Mouse (Mus musculus) midbrain, embryonic 11.5 days (tissue): ENCODE data around the gene Cracr2b. TPM values are rescaled to one million over a fixed set of nuclear protein-coding genes. Genes with fewer than 3 reads are reported as not detected.

Experiments used
- ATAC-seq: fragments of 200-750 bp; cut with Nextera tagmentation; 2 replicates; pipeline ENCODE4 v1.8.0; 2017; ENCODE audit warnings: moderate TSS enrichment, moderate library complexity; ENCODE audit not compliant: low FRiP score
- DNase-seq: peaks from one replicate; pipeline ENCODE4 v3.0.0; 2015; ENCODE audit warnings: low spot score; ENCODE audit errors: missing footprints
- H3K27ac ChIP-seq: fragments of 300-500 bp; sonication (generic); 2 replicates; pipeline ENCODE4 v1.5.1; 2014; ENCODE audit warnings: low read depth, low read length
- H3K27me3 ChIP-seq: fragments of 300-500 bp; sonication (generic); 2 replicates; pipeline ENCODE4 v1.6.1; 2014; ENCODE audit warnings: mild to moderate bottlenecking, low read length, moderate library complexity, mixed read lengths; ENCODE audit not compliant: control insufficient read depth, insufficient read depth
- H3K36me3 ChIP-seq: fragments of 300-500 bp; sonication (generic); 2 replicates; pipeline ENCODE4 v1.6.1; 2014; ENCODE audit warnings: mild to moderate bottlenecking, low read length, moderate library complexity, mixed read lengths; ENCODE audit not compliant: control insufficient read depth, insufficient read depth
- H3K4me1 ChIP-seq: fragments of 300-500 bp; sonication (generic); 2 replicates; pipeline ENCODE4 v1.6.1; 2014; ENCODE audit warnings: low read length; ENCODE audit not compliant: control insufficient read depth, insufficient read depth
- H3K4me2 ChIP-seq: fragments of 300-500 bp; sonication (generic); 2 replicates; pipeline ENCODE4 v1.6.1; 2014; ENCODE audit warnings: mild to moderate bottlenecking, moderate library complexity
- H3K4me3 ChIP-seq: fragments of 300-500 bp; sonication (generic); 2 replicates; pipeline ENCODE4 v1.5.1; 2014; ENCODE audit warnings: low read depth, low read length
- H3K9ac ChIP-seq: fragments of 300-500 bp; sonication (generic); 2 replicates; pipeline ENCODE4 v1.6.1; 2014; ENCODE audit warnings: low read length
- H3K9me3 ChIP-seq: fragments of 300-500 bp; sonication (generic); 2 replicates; pipeline ENCODE4 v1.6.1; 2016; ENCODE audit warnings: low read length; ENCODE audit not compliant: control insufficient read depth
- WGBS: fragments of 180-500 bp; shearing (Covaris S2); extraction: QIAGEN DNeasy Blood & Tissue Kit; methylation state at CpG from one replicate; pipeline ENCODE4 v1.1.7; 2014; 5-methylcytosine and 5-hydroxymethylcytosine counted together
- polyA plus RNA-seq: library from polyadenylated mRNA; unstranded; fragments of >200 nt; fragmentation: Nextera tagmentation; extraction: Ambion mirVana; gene quantifications from 2 replicates; pipeline ENCODE4 v1.2.1, GENCODE M21; 2014

The Cracr2b gene
- 2.7 and 5.3 TPM in 2 replicates for polyA plus RNA-seq

DNA sequence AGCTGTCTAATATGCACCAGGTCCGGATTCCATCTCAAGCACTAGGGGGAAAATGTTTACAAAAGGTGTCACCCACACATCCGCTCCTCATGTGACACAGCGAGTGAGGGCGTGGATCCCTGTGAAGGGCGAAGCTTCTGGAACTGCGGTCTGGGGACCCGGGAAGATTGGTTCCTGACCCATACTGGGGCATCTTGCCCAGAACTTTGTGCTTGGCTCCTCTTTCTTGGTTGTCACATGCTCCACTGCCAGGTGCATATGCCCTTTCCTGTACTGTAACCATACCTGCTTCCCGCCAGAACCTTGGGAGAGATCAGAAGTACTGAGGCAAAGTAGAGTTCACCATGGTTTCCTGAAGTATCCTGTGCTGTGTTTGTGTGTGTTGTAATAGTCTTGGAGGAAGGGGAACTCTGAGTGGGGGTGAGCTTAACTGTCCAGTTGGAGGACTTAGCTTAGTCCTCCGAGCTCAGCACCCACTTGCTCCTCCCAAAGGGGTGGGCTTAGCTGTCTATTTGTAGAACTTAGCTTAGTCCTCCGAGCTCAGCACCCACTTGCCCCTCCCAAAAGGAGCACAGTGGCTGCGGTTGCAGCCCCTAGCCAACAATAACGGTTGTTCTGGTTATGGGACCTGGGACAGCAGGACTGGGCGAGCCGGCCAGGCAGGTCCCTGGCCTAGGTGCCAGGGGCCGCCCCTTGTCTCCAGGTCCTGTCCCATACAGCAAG lies at the start of gene Cracr2b:
Cracr2b (plus strand) TSS at position 704 of the 723 bp plus-strand sequence.
- no peaks in the 10 kb centered on the region for H3K9me3 ChIP-seq
- WGBS, result 77% methylated on average over 15 of the region's 15 CpGs
- ATAC-seq, result no peak
- H3K27ac ChIP-seq, result no peak within 1 kb of the TSS
- no peaks in the 10 kb centered on the region for H3K36me3 ChIP-seq
- peak within 1 kb of the TSS; percentile 34; the same call in 1 of the 2 replicates for H3K9ac ChIP-seq
- peak within 1 kb of the TSS; percentile 35 for H3K4me3 ChIP-seq
- H3K27me3 ChIP-seq, result peaks cover 58% of the 10 kb centered on the region
- peaks cover 18% of the 10 kb centered on the region for H3K4me1 ChIP-seq
- no peak for DNase-seq
- H3K4me2 ChIP-seq, result peak within 1 kb of the TSS; percentile 43

DNA sequence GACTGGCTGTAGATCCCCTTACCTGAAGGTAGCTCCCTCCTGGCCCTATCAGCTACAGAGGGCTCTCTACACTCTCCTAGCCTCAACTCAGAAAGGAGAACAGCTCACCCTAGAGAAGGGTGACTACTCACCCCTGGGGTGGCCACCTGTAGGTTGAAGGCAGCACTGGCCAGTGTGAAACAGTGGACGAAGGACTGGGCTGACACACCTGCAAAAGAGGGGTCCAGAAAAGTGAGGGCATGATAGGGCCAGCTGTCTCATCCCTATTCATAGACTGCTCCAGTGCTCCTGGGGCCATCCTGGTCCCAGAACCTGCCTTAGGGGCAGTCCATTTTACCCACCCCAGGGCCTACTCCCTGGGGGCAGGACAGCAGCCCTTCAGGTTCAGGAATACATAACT lies 49.2 kb upstream of the Cracr2b start:
- ATAC-seq, result no peak
- Histone ChIP-seq H3K4me3 (no peak overlapping the region), H3K36me3 (peaks cover 5% of the 10 kb centered on the region; the same call in 1 of the 2 replicates), H3K27ac (no peak overlapping the region), H3K4me1 (peaks cover 10% of the 10 kb centered on the region), H3K9me3 (no peaks in the 10 kb centered on the region), H3K27me3 (no peaks in the 10 kb centered on the region), H3K4me2 (no peak overlapping the region), H3K9ac (no peak overlapping the region)
- DNase-seq, result no peak
- WGBS, result 94% methylated on average over 1 of the region's 1 CpGs

DNA sequence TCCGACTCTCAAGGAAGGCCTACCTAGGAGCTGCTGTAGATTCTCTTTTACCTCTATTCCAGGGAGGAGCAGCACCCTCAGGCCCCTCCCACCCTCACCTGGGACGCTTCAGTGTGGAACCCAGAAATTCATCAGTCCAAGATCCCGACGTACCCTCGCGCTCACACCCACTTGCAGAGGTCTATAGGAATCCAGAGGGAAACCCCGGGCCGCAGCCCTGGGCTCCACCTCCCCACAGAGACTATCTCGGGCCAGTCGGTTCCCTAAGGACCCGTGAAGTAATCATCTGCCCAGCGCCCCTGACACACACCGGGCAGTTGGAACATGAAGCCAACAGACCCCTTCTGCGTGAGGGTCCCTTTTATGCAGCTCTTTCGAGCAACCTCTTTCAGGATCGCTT lies 47.6 kb upstream of the Cracr2b start:
- Histone ChIP-seq H3K27ac (peak overlapping the region; percentile 77), H3K4me1 (peaks cover 10% of the 10 kb centered on the region), H3K9ac (peak overlapping the region; percentile 93), H3K9me3 (no peaks in the 10 kb centered on the region), H3K4me2 (peak overlapping the region; percentile 75), H3K27me3 (no peaks in the 10 kb centered on the region), H3K4me3 (peak overlapping the region; percentile 72), H3K36me3 (peaks cover 5% of the 10 kb centered on the region; the same call in 1 of the 2 replicates)
- 4% methylated on average over 16 of the region's 16 CpGs for WGBS
- DNase-seq, result no peak
- peak; percentile 28 for ATAC-seq

DNA sequence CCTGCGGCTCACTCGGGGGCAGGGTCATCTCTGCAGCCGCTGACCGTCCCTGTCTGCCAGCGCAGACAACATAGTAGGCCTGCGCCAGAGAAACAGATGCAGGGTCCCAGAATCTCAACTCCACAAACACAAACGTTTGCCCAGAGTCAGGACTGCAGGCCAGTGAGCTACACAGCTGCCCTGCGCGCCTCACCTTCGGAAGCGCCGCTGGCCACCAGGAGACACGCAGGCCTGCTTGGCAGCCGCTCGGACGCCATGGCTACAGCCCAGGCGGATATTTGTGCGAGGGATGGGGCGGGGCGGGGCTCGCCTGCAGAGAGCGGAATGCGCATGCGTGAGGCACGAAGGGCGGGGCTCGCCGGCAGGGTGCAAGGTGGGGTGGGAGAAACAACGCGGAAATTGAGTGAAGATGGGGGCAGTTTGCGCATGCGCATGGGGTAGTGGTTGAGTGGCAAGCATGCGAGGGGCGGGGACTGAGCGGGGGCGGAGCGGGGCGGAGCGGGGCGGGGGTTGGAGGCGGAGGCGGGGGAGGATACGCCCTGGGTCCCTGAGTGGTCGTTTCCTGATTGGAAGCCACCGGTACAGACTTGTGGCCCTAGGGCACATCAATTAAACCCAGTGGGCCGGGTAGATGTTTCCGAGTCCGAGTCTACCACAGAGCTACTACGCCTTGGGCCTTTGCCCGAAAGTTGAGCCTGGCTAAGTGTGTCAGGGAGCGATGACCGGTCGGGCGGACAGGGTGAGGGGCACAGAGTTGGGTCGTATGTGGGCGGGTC lies 46.9 kb upstream of the Cracr2b start, which contains the start of gene Gatd1:
Gatd1 (minus strand) TSS at position 328 of the 776 bp plus-strand sequence.
- under 1% methylated on average over 53 of the region's 56 CpGs for WGBS
- peak; percentile 91 for ATAC-seq

DNA sequence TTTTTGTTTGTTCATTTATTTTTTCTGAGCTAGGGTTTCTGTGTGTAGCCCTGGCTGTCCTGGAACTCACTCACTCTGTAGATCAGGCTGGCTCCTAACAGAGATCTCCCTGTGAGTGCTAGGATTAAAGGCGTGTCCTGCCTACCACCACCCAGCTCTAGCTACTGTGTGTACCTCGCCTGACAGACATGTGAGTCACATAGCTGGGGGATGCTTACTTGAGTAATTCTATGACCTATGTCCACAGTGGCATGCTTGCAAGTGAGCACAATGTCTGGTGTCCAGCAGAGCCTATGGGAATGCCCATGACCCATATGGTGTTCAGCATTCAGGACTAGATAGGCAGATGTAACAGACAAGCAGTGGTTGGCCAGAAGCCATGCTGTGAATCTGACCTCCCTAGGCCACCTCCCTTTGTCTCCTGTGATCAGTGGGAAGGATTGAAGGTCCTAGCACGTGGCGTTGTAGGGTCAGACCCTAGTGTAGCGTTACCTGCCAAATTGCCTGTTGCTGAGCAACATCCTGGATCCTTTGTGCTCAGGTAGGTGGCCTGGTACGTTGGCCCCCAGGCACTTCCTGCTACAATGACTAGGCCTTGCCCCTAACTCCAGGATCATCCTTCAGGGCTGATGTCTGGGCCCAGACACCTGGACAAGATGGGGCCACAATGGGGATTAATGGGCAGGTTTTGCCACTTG lies 44.6 kb upstream of the Cracr2b start:
- Histone ChIP-seq H3K9ac (no peak overlapping the region), H3K4me1 (peaks cover 10% of the 10 kb centered on the region), H3K27me3 (no peaks in the 10 kb centered on the region), H3K36me3 (no peaks in the 10 kb centered on the region), H3K4me2 (no peak overlapping the region), H3K4me3 (no peak overlapping the region), H3K27ac (no peak overlapping the region), H3K9me3 (no peaks in the 10 kb centered on the region)
- 77% methylated on average over 6 of the region's 6 CpGs for WGBS
- ATAC-seq (no peak), DNase-seq (no peak)

More for the DNA sequence above, 46.9 kb upstream of the Cracr2b start, which contains the start of gene Gatd1:
- Histone ChIP-seq H3K36me3 (peaks cover 5% of the 10 kb centered on the region; the same call in 1 of the 2 replicates), H3K27me3 (no peaks in the 10 kb centered on the region), H3K9me3 (no peaks in the 10 kb centered on the region), H3K4me1 (peaks cover 10% of the 10 kb centered on the region), H3K9ac (peak within 1 kb of the TSS; percentile 93), H3K27ac (peak within 1 kb of the TSS; percentile 77), H3K4me2 (peak within 1 kb of the TSS; percentile 75), H3K4me3 (peak within 1 kb of the TSS; percentile 72)
- peak; percentile 100 for DNase-seq

DNA sequence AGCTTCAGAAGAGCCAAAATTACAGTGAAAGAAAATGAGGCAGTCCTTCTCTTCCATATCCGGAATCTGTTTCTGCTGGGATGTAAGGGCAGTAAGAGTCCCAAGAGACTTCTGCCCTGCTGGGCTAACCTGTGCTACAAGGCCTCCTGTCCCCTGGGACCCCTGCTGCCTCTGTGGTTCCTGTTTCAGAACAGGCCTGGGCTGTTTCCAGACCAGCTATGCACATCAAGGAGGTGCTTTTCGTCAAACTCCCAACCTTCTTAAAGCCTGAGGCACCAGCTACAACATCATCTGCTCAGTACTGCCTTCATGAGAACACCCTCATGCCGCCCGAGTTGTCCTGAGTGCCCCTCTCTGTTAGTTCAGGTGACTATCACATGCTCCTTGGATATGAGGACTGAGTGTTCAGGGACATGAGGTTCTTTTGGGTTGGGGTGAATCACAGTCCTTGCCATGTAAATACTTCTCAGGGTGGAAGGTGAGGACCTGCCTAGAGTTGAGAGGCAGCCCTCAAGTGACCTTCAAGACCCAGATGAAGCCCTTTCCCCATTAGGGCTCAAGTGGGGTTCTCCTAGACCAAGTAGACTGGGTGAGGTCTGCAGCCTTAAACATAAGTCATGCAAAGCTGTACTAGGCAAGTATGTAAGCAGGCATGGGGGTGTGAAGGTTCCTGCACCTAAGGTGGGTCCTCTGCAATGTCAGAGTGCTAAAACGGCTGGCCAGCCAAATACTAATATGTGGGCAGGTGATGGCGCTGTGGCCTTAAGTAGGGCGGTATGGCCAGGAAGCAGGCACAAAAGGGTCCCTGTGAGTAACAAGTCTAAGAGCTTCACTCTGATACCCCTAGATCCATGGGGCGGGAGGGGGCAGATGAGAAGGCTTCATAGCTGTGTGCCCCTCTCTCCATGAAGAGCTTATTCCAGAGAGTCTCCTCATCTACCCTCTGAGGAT lies 42.9 kb upstream of the Cracr2b start:
- H3K27me3 ChIP-seq, result no peaks in the 10 kb centered on the region
- no peak overlapping the region for H3K27ac ChIP-seq
- no peak overlapping the region for H3K9ac ChIP-seq
- H3K4me3 ChIP-seq, result no peak overlapping the region
- DNase-seq, result no peak
- no peaks in the 10 kb centered on the region for H3K36me3 ChIP-seq
- 75% methylated on average over 8 of the region's 8 CpGs for WGBS
- peaks cover 10% of the 10 kb centered on the region for H3K4me1 ChIP-seq
- ATAC-seq, result no peak
- H3K4me2 ChIP-seq, result no peak overlapping the region
- H3K9me3 ChIP-seq, result no peaks in the 10 kb centered on the region

DNA sequence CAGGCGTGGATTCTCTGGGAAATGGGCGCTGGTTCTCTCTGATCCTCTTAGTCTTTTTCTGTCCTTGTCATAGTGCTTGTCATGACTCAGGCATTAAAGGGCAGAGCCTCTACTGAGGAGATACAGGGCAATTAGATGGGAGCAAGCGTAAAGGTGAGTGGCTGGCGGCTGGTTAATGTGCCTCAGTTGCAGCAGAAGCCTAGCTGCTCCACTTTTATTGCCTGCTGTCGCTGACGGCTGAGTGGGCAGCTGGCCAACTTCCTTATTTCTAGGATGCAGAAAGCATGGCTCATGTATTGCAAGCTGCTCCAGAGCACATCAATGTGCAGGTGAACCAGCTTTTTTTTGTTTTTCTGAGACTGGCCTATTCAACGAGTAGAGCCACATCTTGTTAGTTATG lies 41.9 kb upstream of the Cracr2b start:
- H3K36me3 ChIP-seq, result no peaks in the 10 kb centered on the region
- ATAC-seq (no peak), DNase-seq (no peak)
- H3K9ac ChIP-seq, result no peak overlapping the region
- no peak overlapping the region for H3K4me2 ChIP-seq
- WGBS, result 90% methylated on average over 7 of the region's 7 CpGs
- H3K27ac ChIP-seq, result no peak overlapping the region
- H3K27me3 ChIP-seq, result no peaks in the 10 kb centered on the region
- no peak overlapping the region for H3K4me3 ChIP-seq
- no peaks in the 10 kb centered on the region for H3K9me3 ChIP-seq
- peaks cover 5% of the 10 kb centered on the region; the same call in 1 of the 2 replicates for H3K4me1 ChIP-seq

DNA sequence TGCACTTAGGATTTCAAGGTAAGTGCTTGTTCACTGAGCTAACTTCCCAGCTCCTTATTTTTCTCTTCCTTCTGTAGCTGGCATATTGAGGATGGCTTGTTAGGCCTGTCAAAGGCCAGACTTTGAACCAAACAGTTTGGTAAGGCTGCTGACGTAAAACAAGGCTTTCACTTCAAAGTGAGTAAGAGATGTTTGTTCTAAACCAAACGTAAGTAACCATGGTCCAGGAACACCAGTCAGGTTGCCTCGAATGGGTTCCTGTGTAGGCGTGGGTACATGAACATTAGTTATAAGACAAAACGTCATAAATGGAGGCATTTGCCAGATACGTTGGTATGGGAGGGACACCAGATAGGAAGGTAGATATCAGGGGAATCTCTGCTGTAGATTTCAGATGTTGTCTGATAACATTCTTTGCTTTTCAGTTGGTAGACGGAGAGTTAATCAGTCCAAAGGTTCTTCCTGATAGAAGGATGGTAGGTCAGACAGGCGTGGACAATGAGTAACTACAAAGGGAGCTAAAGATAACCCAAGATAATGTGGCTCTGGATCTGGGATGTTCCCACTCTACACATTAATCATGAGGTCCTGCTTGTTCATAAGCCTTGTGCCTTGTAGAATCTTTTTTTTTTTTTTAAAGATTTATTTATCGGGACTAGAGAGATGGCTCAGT lies 40.7 kb upstream of the Cracr2b start:
- no peak overlapping the region for H3K4me3 ChIP-seq
- WGBS, result 84% methylated on average over 9 of the region's 9 CpGs
- H3K9ac ChIP-seq, result no peak overlapping the region
- DNase-seq (no peak), ATAC-seq (no peak)
- H3K4me1 ChIP-seq, result no peaks in the 10 kb centered on the region
- no peak overlapping the region for H3K4me2 ChIP-seq
- no peaks in the 10 kb centered on the region for H3K27me3 ChIP-seq
- no peaks in the 10 kb centered on the region for H3K9me3 ChIP-seq
- H3K36me3 ChIP-seq, result no peaks in the 10 kb centered on the region
- H3K27ac ChIP-seq, result no peak overlapping the region
